In genomic region chr3:98426749-98427148, GRCm38 (mm10) we compare ENCODE assay signal across 9 mouse cellular contexts. TPM values are rescaled to one million over a fixed set of nuclear protein-coding genes. Genes with fewer than 3 reads are reported as not detected.
DNase-seq lines count a peak whose midpoint lies in the region; ATAC-seq and TF ChIP-seq lines count a peak whose summit lies in the region.
"Had no signal": no experiment of that assay in that cellular context is flagged by ENCODE, and none has a peak within 500 bp of the region (broad histone marks: within the 10 kb centered on the region; RNA-seq: fewer than 3 reads in every experiment).

No protein-coding gene starts in this region.

- H3K4me3 ChIP-seq in heart, embryonic 10.5 days: peak overlapping the region; percentile 75
- no peak overlapping the region; the same call in 1 of the 2 replicates for H3K4me3 ChIP-seq in neural tube, embryonic 11.5 days (ENCODE audit: low read depth, low read length)
- H3K4me3 ChIP-seq in liver, embryonic 12.5 days: no peak overlapping the region
- H3K4me3 ChIP-seq in stomach, postnatal 0 days (ENCODE audit: low read depth, low read length): peak overlapping the region; percentile 56; the same call in 1 of the 2 replicates

- intact Hi-C loops in heart, postnatal 10 days (cut with DNase I): loop anchor here (2.0 to 5.0 kb wide), 2 partner anchors 44 to 64 kb away; partner anchors contain the start of gene Zfp697

- no peak for TF ChIP-seq EP300 in stomach, postnatal 0 days (optimal IDR thresholded peaks at IDR 0.05)

- no peak for DNase-seq in heart, embryonic 10.5 days (ENCODE audit: low spot score)
- no peak for DNase-seq in heart, postnatal 10 days
- no peak for DNase-seq in neural tube, embryonic 11.5 days (ENCODE audit: low spot score)
- no peak for DNase-seq in neural tube, embryonic 10.5 days (ENCODE audit: extremely low spot score, low spot score)
- no peak for DNase-seq in stomach, postnatal 0 days (ENCODE audit: low spot score)
- no peak for DNase-seq in cerebellum, adult 9-11 months
- DNase-seq in cerebellum, adult 9-10 months: no peak

- H3K4me1 ChIP-seq in heart, embryonic 10.5 days: peaks cover 29% of the 10 kb centered on the region
- peaks cover 19% of the 10 kb centered on the region for H3K4me1 ChIP-seq in neural tube, embryonic 11.5 days (ENCODE audit: control insufficient read depth, insufficient read depth, low read length)
- H3K4me1 ChIP-seq in liver, embryonic 12.5 days: peaks cover 22% of the 10 kb centered on the region; the same call in 1 of the 2 replicates
- H3K4me1 ChIP-seq in stomach, postnatal 0 days (replicated peaks; ENCODE audit: control insufficient read depth, insufficient read depth): no peaks in the 10 kb centered on the region

- H3K9me3 ChIP-seq in heart, embryonic 10.5 days: no peaks in the 10 kb centered on the region
- H3K9me3 ChIP-seq in neural tube, embryonic 11.5 days (ENCODE audit: control insufficient read depth, low read length): no peaks in the 10 kb centered on the region
- H3K9me3 ChIP-seq in liver, embryonic 12.5 days (replicated peaks): no peaks in the 10 kb centered on the region
- H3K9me3 ChIP-seq in stomach, postnatal 0 days (ENCODE audit: control insufficient read depth, low read length): no peaks in the 10 kb centered on the region

- H3K4me2 ChIP-seq in neural tube, embryonic 11.5 days (ENCODE audit: low read depth): peak overlapping the region; percentile 97
- H3K4me2 ChIP-seq in liver, embryonic 12.5 days: peak overlapping the region; percentile 80
- H3K4me2 ChIP-seq in stomach, postnatal 0 days (replicated peaks; ENCODE audit: low read depth): peak overlapping the region; percentile 96

- 45% methylated on average over 5 of the region's 5 CpGs for WGBS in heart, embryonic 10.5 days
- 45% methylated on average over 5 of the region's 5 CpGs for WGBS in neural tube, embryonic 11.5 days
- 32% methylated on average over 5 of the region's 5 CpGs for WGBS in liver, embryonic 12.5 days (ENCODE audit: insufficient replicate concordance)
- WGBS in stomach, postnatal 0 days: 52% methylated on average over 5 of the region's 5 CpGs

- no peak overlapping the region for H3K9ac ChIP-seq in neural tube, embryonic 11.5 days (ENCODE audit: low read length)
- no peak overlapping the region for H3K9ac ChIP-seq in liver, embryonic 12.5 days
- no peak overlapping the region for H3K9ac ChIP-seq in stomach, postnatal 0 days (ENCODE audit: low read length)

- peaks cover 36% of the 10 kb centered on the region for H3K27me3 ChIP-seq in heart, embryonic 10.5 days (ENCODE audit: insufficient read depth, poor library complexity, severe bottlenecking)
- H3K27me3 ChIP-seq in neural tube, embryonic 11.5 days (ENCODE audit: control insufficient read depth, insufficient read depth, low read length): peaks cover 19% of the 10 kb centered on the region
- H3K27me3 ChIP-seq in liver, embryonic 12.5 days (replicated peaks): peaks cover 47% of the 10 kb centered on the region
- no peaks in the 10 kb centered on the region for H3K27me3 ChIP-seq in stomach, postnatal 0 days (ENCODE audit: control insufficient read depth, insufficient read depth, low read length)

- no peak for TF ChIP-seq CTCF in stomach, postnatal 0 days (IDR thresholded peaks at IDR 0.05; ENCODE audit: low read depth)

- no peak; the same call in none of the 2 replicates for ATAC-seq in neural tube, embryonic 11.5 days (ENCODE audit: insufficient read depth, low FRiP score, low TSS enrichment)
- ATAC-seq in liver, embryonic 12.5 days: no peak
- no peak for ATAC-seq in stomach, postnatal 0 days (ENCODE audit: low FRiP score, low TSS enrichment)

- 0 out of 2 replicates have a peak overlapping the region, but pooled peaks have one; percentile 81 for H3K27ac ChIP-seq in heart, embryonic 10.5 days
- H3K27ac ChIP-seq in neural tube, embryonic 11.5 days (ENCODE audit: low read depth, low read length): no peak overlapping the region
- H3K27ac ChIP-seq in liver, embryonic 12.5 days: no peak overlapping the region
- no peak overlapping the region for H3K27ac ChIP-seq in stomach, postnatal 0 days (replicated peaks)

- peaks cover 10% of the 10 kb centered on the region for H3K36me3 ChIP-seq in heart, embryonic 10.5 days
- no peaks in the 10 kb centered on the region for H3K36me3 ChIP-seq in neural tube, embryonic 11.5 days (ENCODE audit: control insufficient read depth, insufficient read depth, low read length)
- H3K36me3 ChIP-seq in liver, embryonic 12.5 days: no peaks in the 10 kb centered on the region
- no peaks in the 10 kb centered on the region for H3K36me3 ChIP-seq in stomach, postnatal 0 days (ENCODE audit: control insufficient read depth, insufficient read depth, low read length)

RNA-seq across cellular contexts. Expression of gene Gm4450, which starts 30.2 kb away (rescaled TPM):
- 0.20 TPM in 1 of 2 replicates, not detected in the other for polyA plus RNA-seq in heart, embryonic 10.5 days (2016; fragmentation: Nextera tagmentation; extraction: Ambion mirVana)
- total RNA-seq in heart, postnatal 10 days (2021): not detected
- not detected in 2 replicates for polyA plus RNA-seq in neural tube, embryonic 11.5 days (2014; fragmentation: Nextera tagmentation; extraction: Ambion mirVana)
- not detected in 2 replicates for polyA plus RNA-seq in liver, embryonic 12.5 days (2016; fragmentation: Nextera tagmentation; extraction: Ambion mirVana)
- polyA plus RNA-seq in stomach, postnatal 0 days (2015; fragmentation: Nextera tagmentation; extraction: Ambion mirVana): not detected in 2 replicates
- polyA plus RNA-seq: C2C12 had no signal

RNA-seq across cellular contexts. Expression of gene Zfp697, which starts 44.5 kb away (rescaled TPM):
- 7.3 and 10.0 TPM in 2 replicates for polyA plus RNA-seq in heart, embryonic 10.5 days (2016; fragmentation: Nextera tagmentation; extraction: Ambion mirVana)
- total RNA-seq in heart, postnatal 10 days (2021): 1 to 10 TPM; 7.9 to 8.6 TPM
- 11.7 TPM in 2 replicates for polyA plus RNA-seq in neural tube, embryonic 11.5 days (2014; fragmentation: Nextera tagmentation; extraction: Ambion mirVana)
- 3.9 TPM in 2 replicates for polyA plus RNA-seq in liver, embryonic 12.5 days (2016; fragmentation: Nextera tagmentation; extraction: Ambion mirVana)
- polyA plus RNA-seq in stomach, postnatal 0 days (2015; fragmentation: Nextera tagmentation; extraction: Ambion mirVana): 1.6 and 2.1 TPM in 2 replicates

Comparison
In these comparisons a context has a peak if more than half of its experiments do, and no peak if none do; other contexts are left out.
1. H3K4me3 ChIP-seq: peak in heart, embryonic 10.5 days (single experiment) and stomach, postnatal 0 days (single experiment); none in neural tube, embryonic 11.5 days (single experiment) and liver, embryonic 12.5 days (single experiment).
2. Peak in every context shown above with its lines, with median percentiles within 50 percentile points of each other: H3K4me2 ChIP-seq.